Mouse (Mus musculus) hematopoietic stem cell, adult 5-6 weeks (primary cell): ENCODE measurements around the gene Zmat3. TPM values are rescaled to one million over a fixed set of nuclear protein-coding genes. Genes with fewer than 3 reads are reported as not detected.
A peak's percentile ranks its signal among the peaks of the same experiment; 100 is the strongest.

ENCODE experiments used
- ATAC-seq, 2 experiments: fragments of 125-278 bp in 1 of 2; replicated peaks in 1 of 2; 2 replicates each; pipeline ENCODE4 v1.8.0; 2016 to 2017; ENCODE audit warnings: inconsistent platforms in 2 of 2, mild to moderate bottlenecking in 2 of 2, moderate number of reproducible peaks in 2 of 2, low read depth in 1 of 2, moderate TSS enrichment in 1 of 2; ENCODE audit not compliant: low FRiP score in 2 of 2, poor library complexity in 2 of 2, severe bottlenecking in 2 of 2, insufficient read depth in 1 of 2, low TSS enrichment in 1 of 2
- total RNA-seq: library from RNA; stranded (forward); fragments of 172-1452, 232-1000 nt; gene quantifications from 2 replicates; pipeline ENCODE4 v1.2.3, GENCODE M21; 2017

Gene Zmat3
- 1.1 and 1.3 TPM in 2 replicates for total RNA-seq

GRCm38 (mm10) chr3:32365546-32366245 lies at the start of gene Zmat3:
Gene Zmat3, minus strand, starts transcription at chr3:32366014.
- peak; percentile 84 to 87 for ATAC-seq

- ATAC-seq = no peak
These were observed 48.6 kb upstream of the Zmat3 start for GRCm38 (mm10) chr3:32414381-32414780.

- no peak for ATAC-seq
These were observed 46.8 kb upstream of the Zmat3 start for GRCm38 (mm10) chr3:32412502-32413044.

- ATAC-seq = no peak; a peak in 1 of 4 replicates
These were observed 43.0 kb upstream of the Zmat3 start for GRCm38 (mm10) chr3:32408811-32409273.

- no peak; a peak in 1 of 4 replicates for ATAC-seq
These were observed 41.0 kb upstream of the Zmat3 start for GRCm38 (mm10) chr3:32406804-32407203.

GRCm38 (mm10) chr3:32405699-32406098 lies 39.9 kb upstream of the Zmat3 start:
- ATAC-seq = no peak

GRCm38 (mm10) chr3:32402990-32403885 lies 37.4 kb upstream of the Zmat3 start:
- peak in 1 of 2 experiments; percentile 34; a peak in 1 of 4 replicates for ATAC-seq

GRCm38 (mm10) chr3:32401591-32401990 lies 35.8 kb upstream of the Zmat3 start:
- no peak for ATAC-seq

GRCm38 (mm10) chr3:32399931-32400330 lies 34.1 kb upstream of the Zmat3 start:
- ATAC-seq = no peak

GRCm38 (mm10) chr3:32399381-32399780 lies 33.6 kb upstream of the Zmat3 start:
- ATAC-seq = no peak

- ATAC-seq = no peak
These were observed 32.8 kb upstream of the Zmat3 start for GRCm38 (mm10) chr3:32398623-32399022.

- no peak for ATAC-seq
These were observed 32.3 kb upstream of the Zmat3 start for GRCm38 (mm10) chr3:32398175-32398538.

- peak in 1 of 2 experiments; percentile 10; a peak in 2 of 4 replicates for ATAC-seq
These were observed 31.8 kb upstream of the Zmat3 start, which contains the start of gene Pik3ca for GRCm38 (mm10) chr3:32397461-32398174. Gene Pik3ca, plus strand, starts transcription at chr3:32397671.

- peak; percentile 95 for ATAC-seq
These were observed 31.1 kb upstream of the Zmat3 start for GRCm38 (mm10) chr3:32396794-32397460.

- peak; percentile 5 to 14; a peak in 3 of 4 replicates for ATAC-seq
These were observed 30.1 kb upstream of the Zmat3 start for GRCm38 (mm10) chr3:32395771-32396551.

- no peak for ATAC-seq
These were observed 28.2 kb upstream of the Zmat3 start for GRCm38 (mm10) chr3:32393986-32394385.
